ENCODE assay signal across 11 mouse cellular contexts in the genomic region with DNA sequence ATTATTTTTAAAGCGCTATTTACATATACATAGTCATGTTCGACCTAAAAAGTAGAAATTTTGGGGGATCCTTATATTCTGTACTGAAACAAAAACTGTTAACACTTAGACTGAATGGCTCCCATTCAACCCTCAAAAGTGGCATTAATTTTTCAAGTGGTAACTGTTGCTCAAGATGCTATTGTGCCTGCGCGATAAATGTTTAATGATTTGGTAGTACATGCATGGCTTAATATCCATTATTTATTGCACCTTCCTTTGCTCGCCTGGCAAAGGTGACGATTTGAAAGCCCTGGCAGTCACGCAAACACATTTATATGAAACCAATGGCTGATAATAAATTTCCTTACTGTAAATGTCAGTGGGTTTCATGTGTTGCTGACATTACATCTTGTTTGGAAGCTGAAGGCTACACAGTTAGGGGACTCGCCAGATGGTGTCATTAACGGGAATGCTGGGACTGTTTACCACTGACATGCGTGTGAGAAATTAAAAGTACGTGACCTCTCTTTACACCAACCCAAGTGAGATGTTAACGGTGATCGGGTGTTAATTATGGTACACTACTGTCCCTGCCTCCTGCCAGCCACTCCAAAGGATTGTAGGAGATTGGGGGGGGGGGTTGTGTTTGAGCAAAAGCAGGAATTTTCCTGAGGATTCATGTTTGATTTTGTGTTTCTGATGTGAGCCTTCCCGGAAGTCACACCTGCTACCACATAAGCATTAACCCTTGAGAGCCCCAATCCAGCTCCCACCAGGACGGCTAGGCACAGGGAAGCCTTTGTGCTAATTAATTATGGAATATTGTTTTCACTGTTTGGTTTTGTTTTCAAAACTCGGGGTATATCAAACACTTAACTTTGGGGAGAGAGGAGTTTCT.
DNase-seq lines count a peak whose midpoint lies in the region; ATAC-seq lines count a peak whose summit lies in the region.
"Had no signal": no experiment of that assay in that cellular context is flagged by ENCODE, and none has a peak within 500 bp of the region (broad histone marks: within the 10 kb centered on the region; RNA-seq: fewer than 3 reads in every experiment).

No protein-coding gene starts in this region.

- no peaks in the 10 kb centered on the region for H3K9me3 ChIP-seq in kidney, embryonic 16.5 days (ENCODE audit: low read length)
- no peaks in the 10 kb centered on the region for H3K9me3 ChIP-seq in kidney, embryonic 14.5 days (ENCODE audit: control insufficient read depth, low read length)
- H3K9me3 ChIP-seq in embryonic facial prominence, embryonic 13.5 days: no peaks in the 10 kb centered on the region
- no peaks in the 10 kb centered on the region for H3K9me3 ChIP-seq in hindbrain, embryonic 15.5 days
- H3K9me3 ChIP-seq in neural tube, embryonic 12.5 days: no peaks in the 10 kb centered on the region

- no peaks in the 10 kb centered on the region for H3K4me1 ChIP-seq in kidney, embryonic 16.5 days (ENCODE audit: insufficient read depth, low read length)
- H3K4me1 ChIP-seq in kidney, embryonic 14.5 days (ENCODE audit: control insufficient read depth, insufficient read depth, low read length): no peaks in the 10 kb centered on the region
- H3K4me1 ChIP-seq in embryonic facial prominence, embryonic 13.5 days: peaks cover 23% of the 10 kb centered on the region
- H3K4me1 ChIP-seq in hindbrain, embryonic 15.5 days (replicated peaks): peaks cover 24% of the 10 kb centered on the region
- peaks cover 36% of the 10 kb centered on the region for H3K4me1 ChIP-seq in neural tube, embryonic 12.5 days

- H3K36me3 ChIP-seq in kidney, embryonic 16.5 days (ENCODE audit: insufficient read depth, low read length): no peaks in the 10 kb centered on the region
- H3K36me3 ChIP-seq in kidney, embryonic 14.5 days (ENCODE audit: control insufficient read depth, insufficient read depth, low read length): no peaks in the 10 kb centered on the region
- no peaks in the 10 kb centered on the region for H3K36me3 ChIP-seq in embryonic facial prominence, embryonic 13.5 days
- no peaks in the 10 kb centered on the region for H3K36me3 ChIP-seq in hindbrain, embryonic 15.5 days
- no peaks in the 10 kb centered on the region for H3K36me3 ChIP-seq in neural tube, embryonic 12.5 days

- H3K27me3 ChIP-seq in kidney, embryonic 16.5 days (ENCODE audit: insufficient read depth, low read length): no peaks in the 10 kb centered on the region
- H3K27me3 ChIP-seq in kidney, embryonic 14.5 days (ENCODE audit: control insufficient read depth, insufficient read depth, low read length): no peaks in the 10 kb centered on the region
- H3K27me3 ChIP-seq in embryonic facial prominence, embryonic 13.5 days: peaks cover 10% of the 10 kb centered on the region
- H3K27me3 ChIP-seq in hindbrain, embryonic 15.5 days: no peaks in the 10 kb centered on the region
- H3K27me3 ChIP-seq in neural tube, embryonic 12.5 days (replicated peaks): no peaks in the 10 kb centered on the region

- 58% methylated on average over 16 of the region's 16 CpGs for WGBS in kidney, embryonic 16.5 days
- 56% methylated on average over 16 of the region's 16 CpGs for WGBS in kidney, embryonic 14.5 days
- 73% methylated on average over 16 of the region's 16 CpGs for WGBS in embryonic facial prominence, embryonic 13.5 days
- 28% methylated on average over 16 of the region's 16 CpGs for WGBS in hindbrain, embryonic 15.5 days
- 31% methylated on average over 16 of the region's 16 CpGs for WGBS in neural tube, embryonic 12.5 days

- H3K4me3 ChIP-seq in kidney, embryonic 16.5 days (ENCODE audit: low read length): no peak overlapping the region
- H3K4me3 ChIP-seq in kidney, embryonic 14.5 days (ENCODE audit: low read length): no peak overlapping the region
- 0 out of 2 replicates have a peak overlapping the region, but pooled peaks have one; percentile 14 for H3K4me3 ChIP-seq in embryonic facial prominence, embryonic 13.5 days
- H3K4me3 ChIP-seq in hindbrain, embryonic 15.5 days: no peak overlapping the region
- H3K4me3 ChIP-seq in neural tube, embryonic 12.5 days: no peak overlapping the region

- ATAC-seq in kidney, embryonic 16.5 days (ENCODE audit: low FRiP score, low TSS enrichment): no peak
- no peak for ATAC-seq in kidney, embryonic 14.5 days (ENCODE audit: low FRiP score, low TSS enrichment)
- no peak for ATAC-seq in embryonic facial prominence, embryonic 13.5 days (ENCODE audit: insufficient number of reproducible peaks, insufficient read depth, low FRiP score, low TSS enrichment, low read depth)
- peak; percentile 33 for ATAC-seq in hindbrain, embryonic 15.5 days (ENCODE audit: low FRiP score, low read depth)
- peak; percentile 46 for ATAC-seq in neural tube, embryonic 12.5 days (ENCODE audit: low FRiP score, low read depth)
- no peak for ATAC-seq in CD4-positive, CD25-positive, alpha-beta regulatory T cell, adult 4 months

- H3K27ac ChIP-seq in kidney, embryonic 16.5 days (ENCODE audit: low read length): no peak overlapping the region
- H3K27ac ChIP-seq in kidney, embryonic 14.5 days (ENCODE audit: low read depth, low read length): no peak overlapping the region
- no peak overlapping the region for H3K27ac ChIP-seq in embryonic facial prominence, embryonic 13.5 days
- H3K27ac ChIP-seq in hindbrain, embryonic 15.5 days (replicated peaks): no peak overlapping the region
- H3K27ac ChIP-seq in neural tube, embryonic 12.5 days: no peak overlapping the region

- DNase-seq in thymus, postnatal 10 days (ENCODE audit: low spot score in 2 of 2): no peak
- no peak for DNase-seq in testis, postnatal 14 days (ENCODE audit: low spot score)
- DNase-seq: cerebellum, adult 11 months; heart, postnatal 36 days; layer of hippocampus, postnatal 36 days had no signal

- H3K9ac ChIP-seq in kidney, embryonic 16.5 days (replicated peaks; ENCODE audit: low read length): no peak overlapping the region
- no peak overlapping the region for H3K9ac ChIP-seq in kidney, embryonic 14.5 days (ENCODE audit: low read depth, low read length)
- no peak overlapping the region for H3K9ac ChIP-seq in embryonic facial prominence, embryonic 13.5 days
- no peak overlapping the region for H3K9ac ChIP-seq in hindbrain, embryonic 15.5 days
- H3K9ac ChIP-seq in neural tube, embryonic 12.5 days: no peak overlapping the region

- H3K4me2 ChIP-seq in kidney, embryonic 16.5 days (replicated peaks; ENCODE audit: low read depth, low read length): peak overlapping the region; percentile 3; the same call in 1 of the 2 replicates
- H3K4me2 ChIP-seq in kidney, embryonic 14.5 days (replicated peaks; ENCODE audit: low read depth, low read length): no peak overlapping the region
- H3K4me2 ChIP-seq in embryonic facial prominence, embryonic 13.5 days: peak overlapping the region; percentile 43
- H3K4me2 ChIP-seq in hindbrain, embryonic 15.5 days: peak overlapping the region; percentile 42
- H3K4me2 ChIP-seq in neural tube, embryonic 12.5 days (replicated peaks): peak overlapping the region; percentile 48

Comparison
In these comparisons a context has a peak if more than half of its experiments do, and no peak if none do; other contexts are left out.
1. ATAC-seq: peak in hindbrain, embryonic 15.5 days (single experiment) and neural tube, embryonic 12.5 days (single experiment); none in kidney, embryonic 16.5 days (single experiment), kidney, embryonic 14.5 days (single experiment), embryonic facial prominence, embryonic 13.5 days (single experiment) and CD4-positive, CD25-positive, alpha-beta regulatory T cell, adult 4 months (single experiment).